Mouse (Mus musculus) neural tube, embryonic 11.5 days (tissue): ENCODE results near the gene 1700001P01Rik. TPM values are rescaled to one million over a fixed set of nuclear protein-coding genes. Genes with fewer than 3 reads are reported as not detected.
A peak's percentile ranks its signal among the peaks of the same experiment; 100 is the strongest.

ENCODE experiments used
- ATAC-seq: fragments of 200-750 bp; cut with Nextera tagmentation; 2 replicates; pipeline ENCODE4 v1.8.0; 2017; ENCODE audit warnings: moderate number of reproducible peaks, mild to moderate bottlenecking, moderate TSS enrichment, moderate library complexity; ENCODE audit not compliant: insufficient read depth, low FRiP score, low TSS enrichment
- DNase-seq: peaks from one replicate; pipeline ENCODE4 v3.0.0-alpha.2; 2015; ENCODE audit warnings: low spot score
- H3K27ac ChIP-seq: fragments of 300-500 bp; sonication (generic); 2 replicates; pipeline ENCODE4 v1.5.1; 2014; ENCODE audit warnings: low read depth, mild to moderate bottlenecking, low read length
- H3K27me3 ChIP-seq: fragments of 300-500 bp; sonication (generic); 2 replicates; pipeline ENCODE4 v1.6.1; 2014; ENCODE audit warnings: mild to moderate bottlenecking, low read length, mixed read lengths; ENCODE audit not compliant: control insufficient read depth, insufficient read depth
- H3K36me3 ChIP-seq: fragments of 300-500 bp; sonication (generic); 2 replicates; pipeline ENCODE4 v1.6.1; 2014; ENCODE audit warnings: mild to moderate bottlenecking, low read length, moderate library complexity, mixed read lengths; ENCODE audit not compliant: control insufficient read depth, insufficient read depth
- H3K4me1 ChIP-seq: fragments of 300-500 bp; sonication (generic); 2 replicates; pipeline ENCODE4 v1.6.1; 2014; ENCODE audit warnings: low read length, mixed read lengths; ENCODE audit not compliant: control insufficient read depth, insufficient read depth
- H3K4me2 ChIP-seq: fragments of 300-500 bp; sonication (generic); 2 replicates; pipeline ENCODE4 v1.6.1; 2014; ENCODE audit warnings: low read depth, mild to moderate bottlenecking, moderate library complexity
- H3K4me3 ChIP-seq: fragments of 300-500 bp; sonication (generic); 2 replicates; pipeline ENCODE4 v1.5.1; 2014; ENCODE audit warnings: low read depth, low read length
- H3K9ac ChIP-seq: fragments of 300-500 bp; sonication (generic); 2 replicates; pipeline ENCODE4 v1.6.1; 2014; ENCODE audit warnings: mild to moderate bottlenecking, low read length
- H3K9me3 ChIP-seq: fragments of 300-500 bp; sonication (generic); 2 replicates; pipeline ENCODE4 v1.6.1; 2016; ENCODE audit warnings: low read length; ENCODE audit not compliant: control insufficient read depth
- WGBS: fragments of 180-500 bp; shearing (Covaris S2); extraction: QIAGEN DNeasy Blood & Tissue Kit; methylation state at CpG from one replicate; pipeline ENCODE4 v1.1.7; 2014; 5-methylcytosine and 5-hydroxymethylcytosine counted together
- polyA plus RNA-seq: library from polyadenylated mRNA; unstranded; fragments of >200 nt; fragmentation: Nextera tagmentation; extraction: Ambion mirVana; gene quantifications from 2 replicates; pipeline ENCODE4 v1.2.1, GENCODE M21; 2014

The 1700001P01Rik gene
- polyA plus RNA-seq, 1 experiment from 2014 or later: not detected

GRCm38 (mm10) chr11:97807626-97808025, 31.9 kb upstream of the 1700001P01Rik start:
- 51% methylated on average over 6 of the region's 6 CpGs for WGBS
- Histone ChIP-seq H3K27ac (no peak overlapping the region), H3K4me2 (no peak overlapping the region), H3K36me3 (no peaks in the 10 kb centered on the region; the same call in 1 of the 2 replicates), H3K4me3 (no peak overlapping the region), H3K4me1 (peaks cover 66% of the 10 kb centered on the region), H3K27me3 (no peaks in the 10 kb centered on the region), H3K9ac (peak overlapping the region; percentile 6; the same call in 1 of the 2 replicates), H3K9me3 (no peaks in the 10 kb centered on the region)
- no peak for DNase-seq
- ATAC-seq: no peak

DNA sequence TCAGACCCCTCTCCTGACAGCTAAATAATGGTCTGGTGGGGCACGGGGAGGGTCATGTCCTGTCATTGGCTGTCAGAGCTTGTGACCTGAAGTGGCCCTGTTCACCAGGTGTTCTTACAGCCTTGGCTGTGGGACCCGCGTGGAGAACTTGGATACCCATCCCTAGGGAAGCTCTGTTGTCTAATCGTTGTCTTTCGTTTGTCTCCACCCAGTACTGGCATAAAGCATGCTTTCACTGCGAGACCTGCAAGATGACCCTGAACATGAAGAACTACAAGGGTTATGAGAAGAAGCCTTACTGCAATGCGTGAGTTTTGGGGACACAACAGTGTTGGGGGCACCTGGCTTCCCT, 30.9 kb upstream of the 1700001P01Rik start:
- Histone ChIP-seq H3K9ac (no peak overlapping the region), H3K36me3 (no peaks in the 10 kb centered on the region; the same call in 1 of the 2 replicates), H3K9me3 (no peaks in the 10 kb centered on the region), H3K4me1 (peaks cover 64% of the 10 kb centered on the region), H3K27ac (no peak overlapping the region), H3K4me3 (no peak overlapping the region), H3K4me2 (no peak overlapping the region), H3K27me3 (no peaks in the 10 kb centered on the region)
- DNase-seq: no peak
- WGBS: 73% methylated on average over 7 of the region's 7 CpGs
- ATAC-seq: no peak

GRCm38 (mm10) chr11:97805662-97806612, 30.2 kb upstream of the 1700001P01Rik start:
- no peak overlapping the region for H3K4me2 ChIP-seq
- no peak overlapping the region for H3K9ac ChIP-seq
- 59% methylated on average over 15 of the region's 15 CpGs for WGBS
- no peaks in the 10 kb centered on the region for H3K27me3 ChIP-seq
- 0 out of 2 replicates have a peak, but pooled peaks have one; percentile 38 for ATAC-seq
- peaks cover 63% of the 10 kb centered on the region for H3K4me1 ChIP-seq
- H3K9me3 ChIP-seq: no peaks in the 10 kb centered on the region
- no peak overlapping the region for H3K27ac ChIP-seq
- H3K36me3 ChIP-seq: no peaks in the 10 kb centered on the region; the same call in 1 of the 2 replicates
- peak; percentile 9 for DNase-seq
- H3K4me3 ChIP-seq: no peak overlapping the region

GRCm38 (mm10) chr11:97804841-97805661, 29.3 kb upstream of the 1700001P01Rik start:
- no peak overlapping the region for H3K4me3 ChIP-seq
- H3K4me1 ChIP-seq: peaks cover 60% of the 10 kb centered on the region
- ATAC-seq: no peak
- no peaks in the 10 kb centered on the region for H3K27me3 ChIP-seq
- H3K4me2 ChIP-seq: 0 out of 2 replicates have a peak overlapping the region, but pooled peaks have one; percentile 2
- 40% methylated on average over 9 of the region's 9 CpGs for WGBS
- H3K36me3 ChIP-seq: no peaks in the 10 kb centered on the region; the same call in 1 of the 2 replicates
- no peak overlapping the region for H3K27ac ChIP-seq
- H3K9ac ChIP-seq: no peak overlapping the region
- H3K9me3 ChIP-seq: no peaks in the 10 kb centered on the region
- DNase-seq: no peak

- no peak overlapping the region for H3K4me3 ChIP-seq
- 75% methylated on average over 5 of the region's 5 CpGs for WGBS
- H3K9me3 ChIP-seq: no peaks in the 10 kb centered on the region
- no peaks in the 10 kb centered on the region; the same call in 1 of the 2 replicates for H3K36me3 ChIP-seq
- DNase-seq: no peak
- H3K4me2 ChIP-seq: no peak overlapping the region
- H3K27me3 ChIP-seq: no peaks in the 10 kb centered on the region
- H3K27ac ChIP-seq: no peak overlapping the region
- H3K9ac ChIP-seq: no peak overlapping the region
- H3K4me1 ChIP-seq: peaks cover 54% of the 10 kb centered on the region
- no peak for ATAC-seq
Measured at GRCm38 (mm10) chr11:97803847-97804246, 28.1 kb upstream of the 1700001P01Rik start.

DNA sequence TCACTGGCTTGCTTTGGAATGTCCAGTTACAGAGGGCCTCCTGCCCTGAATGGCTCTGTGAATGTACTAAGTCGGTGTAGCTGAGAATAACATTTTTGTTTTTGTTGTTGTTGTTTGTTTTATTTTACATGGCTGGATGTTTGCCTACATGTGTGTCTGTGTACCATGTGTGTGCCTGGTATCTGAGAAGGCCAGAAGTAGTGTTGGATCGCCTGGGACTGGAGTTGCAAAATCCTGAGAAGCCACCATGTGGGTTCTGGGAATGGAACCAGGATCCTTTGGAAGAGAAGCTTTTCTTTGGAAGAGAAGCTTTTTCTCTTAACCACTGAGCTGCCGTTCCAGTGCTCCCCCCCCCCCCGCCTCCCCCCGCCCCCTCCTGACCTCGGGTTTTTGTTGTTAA, 26.8 kb upstream of the 1700001P01Rik start:
- no peak overlapping the region for H3K4me2 ChIP-seq
- DNase-seq (no peak), ATAC-seq (no peak)
- no peaks in the 10 kb centered on the region for H3K27me3 ChIP-seq
- no peak overlapping the region for H3K4me3 ChIP-seq
- H3K36me3 ChIP-seq: no peaks in the 10 kb centered on the region; the same call in 1 of the 2 replicates
- 46% methylated on average over 6 of the region's 6 CpGs for WGBS
- H3K4me1 ChIP-seq: peaks cover 41% of the 10 kb centered on the region
- H3K27ac ChIP-seq: no peak overlapping the region
- no peaks in the 10 kb centered on the region for H3K9me3 ChIP-seq
- H3K9ac ChIP-seq: no peak overlapping the region

GRCm38 (mm10) chr11:97802194-97802470, 26.4 kb upstream of the 1700001P01Rik start:
- no peak overlapping the region for H3K9ac ChIP-seq
- H3K4me1 ChIP-seq: peaks cover 41% of the 10 kb centered on the region
- H3K9me3 ChIP-seq: no peaks in the 10 kb centered on the region
- DNase-seq (no peak), ATAC-seq (no peak)
- WGBS: 52% methylated on average over 1 of the region's 1 CpGs
- no peak overlapping the region for H3K27ac ChIP-seq
- H3K27me3 ChIP-seq: no peaks in the 10 kb centered on the region
- H3K4me3 ChIP-seq: peak overlapping the region; percentile 80; the same call in 1 of the 2 replicates
- H3K36me3 ChIP-seq: no peaks in the 10 kb centered on the region
- peak overlapping the region; percentile 67 for H3K4me2 ChIP-seq

DNA sequence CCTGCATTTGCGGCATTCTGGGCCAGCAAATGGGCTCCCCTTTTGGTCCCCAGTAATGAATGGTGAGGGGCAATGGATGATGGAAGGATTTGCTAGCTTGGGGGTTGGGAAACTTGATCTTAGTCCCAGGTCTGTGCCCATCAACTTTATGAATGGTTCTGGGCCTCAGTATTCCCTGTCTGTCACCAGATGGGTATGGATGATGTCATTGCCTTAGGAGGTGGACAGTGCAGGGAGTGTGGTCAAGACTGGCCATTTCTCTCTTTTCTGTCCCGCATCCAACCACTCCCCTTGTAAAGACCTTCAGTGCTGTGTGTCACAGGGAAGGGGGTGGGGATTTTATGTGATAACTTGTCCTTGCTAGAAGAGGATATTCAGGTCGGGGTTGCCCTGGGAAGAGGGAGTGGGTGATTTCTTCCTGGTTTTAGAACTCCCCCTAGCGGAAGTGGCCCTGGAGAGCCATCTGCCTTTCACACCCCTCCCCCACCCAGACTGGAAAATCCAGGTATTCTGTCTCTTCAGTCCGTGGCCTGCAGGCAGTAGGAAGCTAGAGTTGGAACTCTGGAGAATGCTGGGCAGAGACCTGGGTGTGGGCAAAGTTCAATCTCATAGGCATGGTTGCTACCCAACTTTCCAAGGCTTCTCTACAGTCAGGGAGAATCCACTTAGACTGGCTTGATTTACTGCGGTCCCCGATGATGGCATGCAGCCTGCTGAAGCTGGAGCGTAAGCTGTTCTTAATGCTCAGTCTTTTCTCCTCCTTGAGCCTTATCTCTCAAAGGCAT, 25.9 kb upstream of the 1700001P01Rik start:
- no peak for ATAC-seq
- Histone ChIP-seq H3K9ac (no peak overlapping the region), H3K36me3 (no peaks in the 10 kb centered on the region), H3K27me3 (no peaks in the 10 kb centered on the region), H3K9me3 (no peaks in the 10 kb centered on the region), H3K27ac (no peak overlapping the region), H3K4me1 (peaks cover 40% of the 10 kb centered on the region), H3K4me3 (peak overlapping the region; percentile 80), H3K4me2 (peak overlapping the region; percentile 67)
- no peak for DNase-seq
- 27% methylated on average over 8 of the region's 8 CpGs for WGBS
